Mouse (Mus musculus) heart, postnatal 0 days (tissue): ENCODE data around the gene Prss30.

ENCODE experiments used
- CTCF ChIP-seq: IDR thresholded peaks from 2 replicates; pipeline ENCODE4 v1.5.1; 2016; ENCODE audit warnings: antibody characterized with exemption, control low read depth, low read depth
- EP300 ChIP-seq: IDR thresholded peaks from 2 replicates; pipeline ENCODE4 v1.6.1; 2016; ENCODE audit warnings: antibody characterized with exemption, low read depth

GRCm38 (mm10) chr17:23960084-23960738 is 20.2 kb downstream of the Prss30 start:
- TF ChIP-seq CTCF (peak; percentile 99), EP300 (no peak)
